Mouse (Mus musculus) erythroblast, embryonic 14.5 days (primary cell): ENCODE measurements around the gene Hist1h1d. TPM values are rescaled to one million over a fixed set of nuclear protein-coding genes. Genes with fewer than 3 reads are reported as not detected.
"Not testable (repeated sequence)": the region's sequence is repeated elsewhere in the genome, so short reads cannot be mapped to it uniquely, and the experiment has no call there.

ENCODE experiments used
- H3K27me3 ChIP-seq: 2 replicates; pipeline ENCODE4 v1.6.1; 2012; ENCODE audit warnings: inconsistent platforms; ENCODE audit not compliant: control insufficient read depth
- H3K36me3 ChIP-seq: 2 replicates; pipeline ENCODE4 v1.6.1; 2012; ENCODE audit warnings: mild to moderate bottlenecking, inconsistent platforms; ENCODE audit not compliant: control insufficient read depth
- H3K4me1 ChIP-seq: 2 replicates; pipeline ENCODE4 v1.6.1; 2012; ENCODE audit warnings: inconsistent platforms; ENCODE audit not compliant: control insufficient read depth
- H3K4me3 ChIP-seq: replicated peaks from 2 replicates; pipeline ENCODE3; 2012; ENCODE audit warnings: moderate library complexity, mild to moderate bottlenecking, inconsistent platforms
- H3K9me3 ChIP-seq: 2 replicates; pipeline ENCODE4 v1.6.1; 2012; ENCODE audit warnings: low read length, inconsistent platforms, mixed read lengths; ENCODE audit not compliant: control insufficient read depth
- GATA1 ChIP-seq: IDR thresholded peaks from 2 replicates; pipeline ENCODE4 v1.6.1; 2012; ENCODE audit warnings: low read length, inconsistent platforms, mixed read lengths
- TAL1 ChIP-seq: IDR thresholded peaks from 3 replicates; pipeline ENCODE4 v1.6.1; 2012; ENCODE audit warnings: low read length, inconsistent platforms, mixed read lengths
- polyA plus RNA-seq: library from polyadenylated mRNA; stranded (reverse); fragments of >175 nt; gene quantifications from 2 replicates; pipeline ENCODE4 v1.2.3, GENCODE M21; 2012

The Hist1h1d gene
- polyA plus RNA-seq, 1 experiment = 0.95 TPM

- Histone ChIP-seq H3K4me3 (peak overlapping the region; percentile 72), H3K9me3 (no peaks in the 10 kb centered on the region), H3K27me3 (no peaks in the 10 kb centered on the region), H3K36me3 (peaks cover 2% of the 10 kb centered on the region), H3K4me1 (peaks cover 40% of the 10 kb centered on the region)
- TF ChIP-seq TAL1 = no peak
- no peak for TF ChIP-seq GATA1
Measured at GRCm38 (mm10) chr13:23572218-23573033, 19.4 kb downstream of the Hist1h1d start.

GRCm38 (mm10) chr13:23573034-23573897, 20.2 kb downstream of the Hist1h1d start:
- H3K27me3 ChIP-seq = not testable (repeated sequence)

GRCm38 (mm10) chr13:23573898-23574524, 20.9 kb downstream of the Hist1h1d start, which contains the start of the genes Hist1h2bf and Hist1h2ad:
TSS of gene Hist1h2bf (minus strand) at chr13:23574196.
TSS of gene Hist1h2ad (plus strand) at chr13:23574381.
- H3K36me3 ChIP-seq, H3K9me3 ChIP-seq, H3K27me3 ChIP-seq: not testable (repeated sequence)
- Histone ChIP-seq H3K4me3 (peak within 1 kb of the TSS; percentile 72), H3K4me1 (peaks cover 39% of the 10 kb centered on the region)

More at GRCm38 (mm10) chr13:23573034-23573897, 20.2 kb downstream of the Hist1h1d start:
- H3K4me1 ChIP-seq = peaks cover 39% of the 10 kb centered on the region
- H3K9me3 ChIP-seq, H3K36me3 ChIP-seq: not testable (repeated sequence)
- H3K4me3 ChIP-seq = peak overlapping the region; percentile 72

GRCm38 (mm10) chr13:23574546-23575170, 21.6 kb downstream of the Hist1h1d start:
- not testable (repeated sequence) for H3K9me3 ChIP-seq, H3K36me3 ChIP-seq, H3K27me3 ChIP-seq
- Histone ChIP-seq H3K4me3 (peak overlapping the region; percentile 64), H3K4me1 (peaks cover 39% of the 10 kb centered on the region)

GRCm38 (mm10) chr13:23575271-23575851, 22.3 kb downstream of the Hist1h1d start, which contains the start of gene Hist1h3d:
TSS of gene Hist1h3d (plus strand) at chr13:23575763.
- TF ChIP-seq GATA1 (no peak), TAL1 (no peak)
- peaks cover 39% of the 10 kb centered on the region for H3K4me1 ChIP-seq
- H3K36me3 ChIP-seq = peaks cover 11% of the 10 kb centered on the region
- no peaks in the 10 kb centered on the region for H3K9me3 ChIP-seq
- no peaks in the 10 kb centered on the region for H3K27me3 ChIP-seq
- peak within 1 kb of the TSS; percentile 76 for H3K4me3 ChIP-seq

- Histone ChIP-seq H3K4me1 (peaks cover 44% of the 10 kb centered on the region), H3K36me3 (peaks cover 11% of the 10 kb centered on the region), H3K4me3 (peak overlapping the region; percentile 76)
- H3K27me3 ChIP-seq, H3K9me3 ChIP-seq: not testable (repeated sequence)
Measured at GRCm38 (mm10) chr13:23575864-23576313, 22.8 kb downstream of the Hist1h1d start.

- H3K4me3 ChIP-seq = peak overlapping the region; percentile 76
- no peaks in the 10 kb centered on the region for H3K27me3 ChIP-seq
- H3K9me3 ChIP-seq = no peaks in the 10 kb centered on the region
- TF ChIP-seq TAL1 (no peak), GATA1 (no peak)
- H3K4me1 ChIP-seq = peaks cover 49% of the 10 kb centered on the region
- H3K36me3 ChIP-seq = peaks cover 11% of the 10 kb centered on the region
Measured at GRCm38 (mm10) chr13:23576351-23576881, 23.4 kb downstream of the Hist1h1d start.

GRCm38 (mm10) chr13:23576906-23577639, 24.0 kb downstream of the Hist1h1d start:
- Histone ChIP-seq H3K4me3 (peak overlapping the region; percentile 76), H3K27me3 (no peaks in the 10 kb centered on the region), H3K4me1 (peaks cover 53% of the 10 kb centered on the region), H3K9me3 (no peaks in the 10 kb centered on the region), H3K36me3 (peaks cover 11% of the 10 kb centered on the region)
- no peak for TF ChIP-seq GATA1
- no peak for TF ChIP-seq TAL1
